Mouse (Mus musculus) telencephalon, adult 2 months (tissue): ENCODE measurements around the gene Ephb2.

ENCODE experiments used
- DNase-seq: peaks from one replicate; pipeline ENCODE4 v3.0.0-alpha.2; 2011; ENCODE audit warnings: low read depth, low spot score

The Ephb2 gene

GRCm38 (mm10) chr4:136733217-136733865 lies 102.4 kb downstream of the Ephb2 start:
- no peak for DNase-seq

- no peak for DNase-seq
Measured at GRCm38 (mm10) chr4:136732536-136733121, 103.2 kb downstream of the Ephb2 start.

DNA sequence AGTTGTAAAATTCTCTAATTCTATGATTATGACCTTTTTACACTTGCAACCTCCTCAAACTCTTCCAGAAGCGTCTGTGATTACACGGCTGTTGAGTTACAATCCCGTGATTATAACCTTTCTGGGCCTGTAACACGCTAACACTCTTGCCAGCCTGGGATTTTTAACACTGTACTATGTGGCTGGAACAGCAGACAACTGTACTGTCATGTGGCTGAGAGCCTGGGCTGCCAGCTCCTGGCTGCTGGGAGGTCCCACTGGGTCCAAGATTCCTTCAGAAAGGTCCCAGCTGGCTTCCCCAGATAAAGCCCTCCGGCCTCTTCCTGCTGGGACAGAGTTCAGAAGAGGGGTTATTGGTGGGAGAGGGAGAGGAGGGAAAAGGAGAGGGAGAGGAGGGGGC lies 104.0 kb downstream of the Ephb2 start:
- DNase-seq: no peak

DNA sequence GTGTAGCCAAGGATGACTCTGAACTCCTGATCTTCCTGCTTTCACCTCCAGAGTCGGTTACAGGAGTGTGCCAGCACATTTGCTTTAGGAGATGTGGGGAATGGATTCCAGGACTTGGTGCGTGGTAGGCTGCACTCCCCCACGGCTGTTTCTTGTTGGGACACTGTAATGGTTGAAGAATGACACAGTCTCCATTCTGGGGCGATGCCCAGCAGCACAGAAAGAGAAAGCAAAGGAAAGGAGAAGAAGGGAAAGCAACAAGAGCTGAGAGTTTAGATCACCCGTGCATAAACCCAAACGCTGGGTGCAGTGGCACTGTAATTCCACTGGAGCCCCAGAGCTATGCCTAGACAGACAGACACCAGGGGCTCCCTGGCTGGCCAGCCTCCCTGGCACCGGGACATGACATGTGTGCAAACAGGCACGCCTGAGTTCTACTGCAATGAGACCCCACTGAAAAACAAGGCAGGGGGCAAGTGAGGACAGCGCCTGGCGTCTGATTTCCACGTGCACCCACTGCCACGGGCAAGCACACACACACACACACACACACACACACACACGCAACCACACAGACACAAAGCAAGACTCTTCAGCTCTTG lies 104.7 kb downstream of the Ephb2 start:
- no peak for DNase-seq

- DNase-seq: no peak
Measured at GRCm38 (mm10) chr4:136730501-136730900, 105.3 kb downstream of the Ephb2 start.

- no peak for DNase-seq
Measured at GRCm38 (mm10) chr4:136729574-136729973, 106.2 kb downstream of the Ephb2 start.

GRCm38 (mm10) chr4:136726941-136727340 lies 108.8 kb downstream of the Ephb2 start:
- DNase-seq: no peak

- DNase-seq: no peak
Measured at GRCm38 (mm10) chr4:136724731-136725130, 111.1 kb downstream of the Ephb2 start.

DNA sequence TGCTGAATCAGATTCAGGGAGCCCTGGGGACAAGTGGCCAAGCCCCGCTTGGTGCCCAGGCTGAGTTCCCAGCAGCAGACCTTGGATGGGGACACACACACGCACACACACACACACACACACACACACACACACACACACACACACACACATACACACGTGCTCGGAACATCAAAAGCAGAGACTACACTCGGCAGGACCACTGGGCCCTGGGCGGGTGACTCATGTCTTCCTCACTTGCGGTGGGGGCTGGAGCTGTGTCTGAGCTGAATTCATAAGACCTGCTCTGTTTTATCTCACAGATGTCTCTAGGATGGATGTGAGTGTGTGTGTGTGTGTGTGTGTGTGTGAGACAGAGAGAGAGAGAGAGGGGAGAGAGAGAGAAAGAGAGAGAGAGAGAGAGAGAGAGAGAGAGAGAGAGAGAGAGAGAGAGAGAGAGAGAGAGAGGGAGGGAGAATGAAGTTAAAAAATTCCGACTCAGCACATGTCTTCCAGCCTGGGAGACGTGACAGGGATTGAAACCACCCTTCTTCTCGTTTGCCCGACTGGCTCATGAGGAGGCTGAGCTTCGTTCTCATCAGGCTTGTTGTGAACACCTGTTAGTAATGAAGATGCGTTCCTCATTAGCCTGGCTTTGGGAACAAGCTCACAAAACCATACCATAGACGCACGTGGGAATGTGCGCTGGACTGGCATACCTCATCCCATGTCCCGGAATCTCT lies 113.3 kb downstream of the Ephb2 start:
- no peak for DNase-seq

DNA sequence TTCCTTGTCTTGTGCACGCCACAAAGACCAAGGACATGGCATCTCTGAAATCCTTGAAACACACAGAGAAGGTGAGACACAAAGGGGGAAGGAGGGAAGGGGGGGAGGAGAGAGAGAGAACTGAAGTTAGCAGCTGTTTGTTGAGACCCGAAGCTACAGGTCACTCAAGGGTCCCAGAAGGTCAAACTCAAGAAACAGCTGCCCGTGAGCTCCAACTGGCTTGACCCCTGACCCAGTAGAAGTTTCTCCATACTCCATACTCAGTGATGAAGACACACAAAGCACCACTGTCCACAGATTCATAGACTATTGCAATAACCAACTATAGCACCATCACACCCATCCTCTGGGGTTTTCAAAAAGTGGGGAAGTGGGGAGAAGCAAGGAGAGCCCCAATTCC lies 113.9 kb downstream of the Ephb2 start:
- DNase-seq: no peak

DNA sequence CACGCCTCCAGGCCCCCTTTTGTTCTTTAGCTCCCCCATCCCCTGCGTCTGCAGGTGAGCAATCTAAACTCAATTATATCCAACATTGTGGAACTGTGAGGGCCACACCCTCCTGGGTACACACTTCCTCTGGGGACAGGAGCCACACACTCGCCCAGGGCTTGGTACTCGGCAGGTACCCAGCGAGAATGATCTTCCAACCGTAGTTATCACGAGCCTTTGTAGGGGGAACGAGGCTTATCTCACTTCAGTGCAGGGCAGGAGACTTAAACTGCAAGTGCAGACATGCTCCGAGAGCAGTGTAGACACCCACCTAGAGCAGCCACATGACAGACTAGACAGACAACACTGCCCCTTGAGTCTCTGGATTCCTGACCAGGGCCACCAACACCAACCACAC lies 115.8 kb downstream of the Ephb2 start:
- no peak for DNase-seq

DNA sequence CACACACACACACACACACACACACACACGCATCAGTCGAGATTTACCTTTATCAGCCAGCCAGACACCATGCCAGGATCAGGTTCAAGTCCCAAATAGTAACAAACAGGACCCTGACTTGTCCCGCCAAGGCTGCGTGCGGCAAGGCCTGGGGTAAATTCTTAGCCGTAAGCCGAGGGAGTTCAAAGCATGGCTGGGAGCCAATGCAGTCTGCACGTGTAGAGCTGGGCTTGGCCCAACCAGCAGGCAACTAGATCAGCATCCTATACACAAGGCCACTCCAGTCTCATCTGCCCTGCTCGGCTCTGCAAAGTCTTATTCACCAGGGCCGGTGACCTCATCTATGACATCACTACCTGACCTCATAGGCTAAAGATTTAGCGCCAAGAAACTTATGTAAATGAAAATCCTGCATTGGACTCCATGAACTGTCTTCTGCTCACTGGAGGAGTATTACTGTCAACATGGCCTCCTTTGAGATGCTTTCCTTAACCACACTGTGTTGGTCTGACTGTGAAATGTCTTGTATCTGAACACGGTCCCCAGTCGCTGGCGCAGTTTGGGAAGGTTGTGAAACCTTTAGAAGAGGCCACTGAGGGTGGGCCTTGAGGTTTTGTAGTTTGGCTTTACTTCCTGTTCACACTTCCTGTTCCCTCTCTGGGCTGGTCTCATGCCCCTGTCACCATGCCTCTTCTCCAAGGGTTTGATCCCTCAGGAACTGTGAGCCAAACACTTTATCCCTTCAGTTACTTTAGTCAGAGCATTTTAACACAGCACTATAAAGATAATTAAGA lies 117.4 kb downstream of the Ephb2 start:
- no peak for DNase-seq

GRCm38 (mm10) chr4:136716561-136716972 lies 119.2 kb downstream of the Ephb2 start:
- no peak for DNase-seq

- DNase-seq: no peak
Measured at GRCm38 (mm10) chr4:136714530-136714929, 121.3 kb downstream of the Ephb2 start.

GRCm38 (mm10) chr4:136713889-136714288 lies 121.9 kb downstream of the Ephb2 start:
- no peak for DNase-seq

DNA sequence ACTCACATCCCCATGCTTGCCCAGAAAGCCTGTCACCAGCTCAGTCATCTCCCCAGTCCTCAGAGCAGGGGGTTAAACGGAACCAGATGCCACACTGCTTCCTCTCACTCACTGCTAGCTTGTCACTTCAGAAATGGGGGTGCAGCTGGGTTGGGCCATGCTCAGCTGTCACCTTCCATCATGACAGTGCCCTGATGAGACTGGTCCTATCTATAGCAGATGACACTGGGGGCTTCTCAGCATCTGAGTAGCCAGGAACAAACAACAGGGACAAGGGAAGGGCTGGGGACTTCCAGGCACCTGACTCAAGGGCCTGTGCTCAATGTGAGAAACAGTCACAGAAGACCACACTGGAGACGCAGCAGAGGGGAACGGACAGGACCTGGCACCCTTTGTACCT lies 122.4 kb downstream of the Ephb2 start:
- DNase-seq: no peak

GRCm38 (mm10) chr4:136711985-136712768 lies 123.6 kb downstream of the Ephb2 start:
- DNase-seq: no peak

DNA sequence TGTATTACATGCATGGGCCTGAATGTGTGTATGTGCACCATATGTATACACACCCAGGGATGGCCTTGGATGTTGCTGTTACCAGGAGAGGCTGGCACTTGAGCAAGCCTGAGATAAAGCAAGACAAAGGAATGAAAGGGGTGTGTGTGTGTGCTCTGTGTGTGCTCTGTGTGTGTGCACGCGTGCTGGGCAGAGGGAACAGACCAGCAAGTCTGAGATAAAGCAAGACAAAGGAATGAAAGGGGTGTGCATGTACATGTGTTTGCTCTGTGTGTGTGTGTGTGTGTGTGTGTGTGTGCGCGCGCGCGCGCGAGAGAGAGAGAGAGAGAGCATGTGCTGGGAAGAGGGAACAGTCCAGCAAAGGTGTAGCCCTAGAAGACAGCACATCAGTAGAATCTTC lies 125.4 kb downstream of the Ephb2 start:
- no peak for DNase-seq

GRCm38 (mm10) chr4:136708956-136709355 lies 126.8 kb downstream of the Ephb2 start:
- DNase-seq: no peak

DNA sequence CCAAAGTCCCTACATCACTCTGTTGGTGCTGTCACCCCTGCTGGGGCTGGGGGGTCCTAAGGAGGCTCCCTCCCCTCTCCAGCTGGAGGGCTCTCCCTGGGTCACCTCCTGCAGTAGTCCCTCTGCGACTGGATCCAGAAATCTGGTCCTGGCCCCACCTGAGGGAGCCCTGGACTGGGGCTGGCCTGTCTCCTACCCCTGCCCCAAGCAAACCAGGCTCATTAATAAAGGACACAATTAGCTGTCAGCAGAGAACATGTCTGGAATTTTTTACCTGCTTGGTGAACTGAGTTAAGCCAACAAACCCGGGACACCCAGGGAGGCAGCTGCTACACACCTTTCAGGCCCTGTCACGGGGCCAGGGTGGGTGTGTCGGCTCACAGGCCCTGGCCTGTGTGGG lies 129.1 kb downstream of the Ephb2 start:
- no peak for DNase-seq

GRCm38 (mm10) chr4:136705091-136705490 lies 130.7 kb downstream of the Ephb2 start:
- DNase-seq: no peak
